Mouse (Mus musculus) kidney, postnatal 14 days (tissue): Measurements from ENCODE around the gene Lamtor1.

Experiments
- DNase-seq: peaks from one replicate; pipeline ENCODE4 v3.0.0; 2022; ENCODE audit warnings: mixed read lengths

Lamtor1 gene

DNA sequence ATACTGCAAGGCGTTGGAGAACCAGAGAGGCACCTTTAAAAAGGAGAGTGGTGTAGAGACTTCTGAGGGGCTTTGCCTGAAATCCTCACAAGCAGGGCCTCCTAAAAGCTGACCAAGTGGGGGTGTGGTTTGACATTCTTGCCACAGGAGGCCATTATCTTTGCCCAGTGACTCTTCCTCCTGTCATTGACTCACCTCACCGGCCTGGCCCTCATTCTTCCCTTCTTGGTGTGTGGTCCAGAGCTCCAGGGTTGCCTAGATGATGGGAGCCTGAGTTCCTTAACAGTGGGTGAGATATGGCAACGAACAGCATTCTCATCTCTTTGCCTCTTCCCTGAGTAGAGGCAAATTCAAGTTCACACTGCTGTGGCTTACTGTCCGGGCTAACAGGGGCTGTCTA is 50.2 kb downstream of the Lamtor1 start:
- DNase-seq = no peak

DNA sequence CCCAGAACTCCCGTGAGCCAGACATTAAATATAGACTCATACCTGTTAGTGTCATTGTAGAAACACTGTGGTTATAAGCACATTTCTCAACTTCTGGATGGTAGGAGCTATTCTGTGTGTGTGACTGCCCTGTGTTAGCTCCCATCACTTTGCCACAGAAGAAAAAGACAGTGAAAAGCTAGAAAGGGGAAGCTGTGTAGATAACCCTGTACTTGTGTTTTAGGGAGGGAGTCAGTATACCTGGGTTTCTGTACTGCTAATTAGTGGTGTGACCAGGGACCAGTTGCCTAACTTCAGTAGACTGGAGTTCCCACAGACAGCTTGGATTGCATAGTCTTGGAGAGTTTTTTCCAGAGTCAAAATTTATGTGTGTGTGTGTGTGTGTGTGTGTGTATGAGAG is 50.8 kb downstream of the Lamtor1 start:
- no peak for DNase-seq

DNA sequence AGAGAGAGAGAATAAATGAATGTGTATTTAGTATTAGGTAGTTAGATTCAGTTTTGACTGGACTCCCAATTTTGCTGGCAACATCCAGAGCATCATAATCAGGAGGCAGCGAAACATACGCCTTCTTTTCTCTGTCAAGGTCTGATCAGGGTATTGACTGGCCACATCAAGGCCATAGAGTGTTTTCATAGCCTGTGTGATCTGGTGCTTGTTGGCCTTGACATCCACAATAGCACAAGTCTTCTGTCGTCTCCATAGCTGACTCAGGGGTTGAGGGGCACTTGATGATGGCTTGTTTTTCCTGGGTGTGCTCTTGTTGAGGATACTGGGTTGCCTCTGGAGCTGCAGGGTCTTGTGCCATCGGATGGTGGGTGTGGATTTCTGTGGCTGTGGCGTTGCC is 51.2 kb downstream of the Lamtor1 start:
- DNase-seq = no peak

DNA sequence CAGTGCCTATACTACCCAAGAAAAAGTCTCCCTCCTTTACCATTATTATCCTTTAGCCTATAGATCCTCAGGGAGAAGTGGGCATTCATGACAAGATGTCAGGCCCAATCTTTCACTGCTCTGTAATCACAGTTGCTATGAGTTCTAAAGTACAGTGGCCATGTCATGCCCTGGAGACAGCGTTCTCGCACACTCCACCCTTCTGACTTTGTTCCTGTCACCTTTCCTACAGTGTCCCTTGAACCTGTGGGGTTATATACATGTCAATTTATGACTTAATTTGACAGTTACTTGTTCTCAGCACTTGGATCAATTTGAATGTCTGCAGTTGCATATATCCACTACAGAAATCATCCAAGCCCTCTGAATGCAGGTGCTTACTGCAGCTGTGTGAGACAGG is 57.1 kb downstream of the Lamtor1 start:
- no peak for DNase-seq

DNA sequence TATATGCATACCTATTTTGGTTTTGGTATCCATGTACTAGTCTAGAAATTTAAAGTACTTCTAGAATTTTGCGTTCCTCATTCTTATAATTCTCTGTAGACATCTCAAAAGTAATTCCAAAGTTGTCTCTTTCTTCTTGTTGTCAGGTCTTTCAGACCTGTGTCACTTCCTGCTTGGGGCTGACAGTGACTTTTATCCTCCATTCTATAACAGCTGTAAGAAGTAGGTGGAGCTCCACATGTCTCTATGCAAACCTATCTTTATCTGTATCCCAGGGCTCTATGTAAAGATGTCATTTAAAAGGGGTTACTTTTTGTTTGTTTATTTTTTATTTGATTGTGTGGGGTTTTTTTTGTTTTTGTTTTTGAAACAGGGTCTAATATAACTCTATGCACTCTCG is 57.9 kb downstream of the Lamtor1 start:
- DNase-seq = no peak

DNA sequence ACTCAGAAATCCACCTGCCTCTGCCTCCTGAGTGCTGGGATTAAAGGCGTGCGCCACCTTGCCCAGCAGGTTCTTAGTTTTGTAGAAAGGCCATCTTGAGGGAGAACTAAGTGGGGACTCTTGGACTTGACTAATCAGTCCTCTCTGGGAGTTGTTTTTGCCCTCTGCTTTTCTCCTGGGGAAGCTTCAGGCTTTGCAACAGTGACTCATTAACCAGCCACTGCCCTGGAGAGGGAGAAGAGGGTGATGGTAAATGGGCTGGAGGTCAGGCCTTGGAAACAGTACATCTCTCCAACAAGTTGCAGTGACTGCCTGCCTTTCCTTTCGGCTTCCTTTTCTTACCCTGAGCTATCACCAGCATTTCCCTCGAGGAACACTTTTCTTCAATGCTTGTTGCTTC is 58.8 kb downstream of the Lamtor1 start:
- DNase-seq = peak; percentile 72

DNA sequence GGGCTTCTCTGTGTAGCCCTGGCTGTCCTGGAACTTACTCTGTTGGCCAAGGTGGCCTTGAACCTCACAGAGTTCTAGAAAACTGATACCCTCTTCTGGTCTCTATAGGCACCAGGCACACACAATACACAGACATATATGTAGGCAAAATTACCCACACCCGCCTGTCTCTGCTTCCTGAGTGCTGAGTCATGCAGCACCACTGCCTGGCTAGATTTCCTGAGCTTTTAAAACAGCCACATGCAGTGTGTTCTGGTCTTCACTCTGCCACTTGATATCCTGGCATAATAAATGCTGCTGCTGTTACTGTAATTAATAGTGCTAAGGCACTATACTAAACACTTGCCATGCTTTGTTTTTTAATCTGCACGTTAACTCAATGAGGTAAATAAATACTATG is 59.9 kb downstream of the Lamtor1 start:
- no peak for DNase-seq

DNA sequence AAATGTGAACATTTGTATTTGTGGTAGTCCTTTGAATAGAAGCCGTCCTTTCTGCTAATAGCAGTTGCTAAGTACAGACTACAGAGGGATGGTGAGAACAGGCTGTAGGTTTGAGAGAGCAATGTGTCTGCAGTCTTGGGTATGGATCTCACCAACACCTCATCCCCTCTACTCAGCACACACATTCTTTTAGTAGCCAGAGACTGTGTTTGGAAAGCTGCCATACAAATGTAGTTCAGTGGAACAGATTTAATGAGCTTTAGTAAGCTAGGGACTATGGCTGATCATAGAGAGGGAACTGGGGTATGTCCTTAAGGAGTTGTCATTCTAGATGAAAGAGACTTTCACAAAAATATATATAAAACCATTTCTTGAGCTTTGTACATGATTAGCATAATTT is 61.6 kb downstream of the Lamtor1 start:
- no peak for DNase-seq

DNA sequence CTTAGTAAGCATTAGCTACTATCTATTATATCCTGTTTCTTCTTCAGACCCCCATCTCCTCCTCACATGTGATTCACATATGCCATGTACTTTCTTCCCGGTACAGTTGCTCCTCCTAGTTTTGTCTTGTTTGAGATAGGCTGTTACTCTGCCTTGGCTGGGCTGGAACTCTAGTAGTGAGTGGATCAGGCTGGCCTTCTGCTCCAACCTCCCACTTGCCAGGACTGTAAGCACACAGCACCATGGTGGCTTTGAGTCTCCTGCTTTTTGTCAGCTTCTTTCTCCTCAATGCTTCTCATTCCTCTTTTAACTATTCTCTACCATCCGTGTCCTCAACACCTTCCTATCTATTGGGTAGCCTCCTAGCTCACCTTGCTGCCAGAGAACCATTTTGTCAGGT is 63.0 kb downstream of the Lamtor1 start:
- no peak for DNase-seq

DNA sequence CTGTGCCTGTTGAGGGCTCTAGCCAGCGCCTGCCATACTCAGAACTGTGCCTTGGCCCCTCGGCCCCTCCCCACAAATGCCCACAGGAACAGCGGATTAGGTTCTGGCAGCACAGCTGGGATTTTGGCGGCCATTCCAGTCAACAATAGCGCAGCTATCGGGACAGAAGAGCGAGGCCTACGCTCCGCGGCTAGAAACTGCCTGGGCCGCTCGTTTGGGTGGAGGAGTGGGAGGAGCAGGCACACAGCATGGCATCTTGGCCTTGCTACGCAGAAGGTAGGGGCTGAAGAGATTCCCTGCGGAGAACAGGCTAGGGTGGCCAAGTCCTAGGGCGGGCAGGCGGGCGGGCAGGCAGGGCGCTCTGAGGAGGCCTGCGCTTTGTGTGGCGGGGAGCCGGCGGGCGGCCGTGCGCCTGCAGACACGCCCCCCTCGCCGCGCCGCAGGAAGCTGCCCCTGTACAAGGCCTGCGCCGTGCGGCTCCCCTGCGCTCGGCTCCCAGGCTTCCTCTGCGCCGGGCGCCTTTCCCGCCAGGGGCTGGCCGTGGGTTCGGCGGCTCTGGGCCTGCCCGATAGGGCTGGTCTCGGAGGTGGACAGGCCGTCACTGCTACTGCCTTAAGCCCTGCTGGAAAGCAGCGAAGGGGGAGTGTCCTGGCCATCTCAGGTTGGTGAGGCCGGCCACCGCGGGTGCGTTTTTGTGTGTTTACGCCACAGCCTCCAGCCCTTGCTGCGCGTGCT is 64.2 kb downstream of the Lamtor1 start:
- peak; percentile 93 for DNase-seq

DNA sequence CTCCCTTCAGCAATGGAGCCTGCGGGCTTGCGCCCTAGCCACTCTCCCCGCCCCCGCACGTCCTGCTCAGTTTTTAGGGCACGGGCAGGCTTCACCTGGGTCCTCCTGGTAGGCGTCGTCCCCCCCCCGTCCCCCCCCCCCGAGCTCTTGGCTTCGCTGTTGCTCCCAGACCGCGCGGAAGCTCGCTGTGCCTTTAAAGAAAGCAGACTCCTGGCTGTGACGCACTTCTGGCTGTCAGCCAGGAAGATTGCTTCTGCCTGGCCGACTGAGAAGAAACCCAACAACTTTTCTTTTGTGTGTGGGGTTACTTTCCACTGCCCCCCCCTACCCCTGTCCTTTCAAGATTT is 64.7 kb downstream of the Lamtor1 start:
- DNase-seq = peak; percentile 97

DNA sequence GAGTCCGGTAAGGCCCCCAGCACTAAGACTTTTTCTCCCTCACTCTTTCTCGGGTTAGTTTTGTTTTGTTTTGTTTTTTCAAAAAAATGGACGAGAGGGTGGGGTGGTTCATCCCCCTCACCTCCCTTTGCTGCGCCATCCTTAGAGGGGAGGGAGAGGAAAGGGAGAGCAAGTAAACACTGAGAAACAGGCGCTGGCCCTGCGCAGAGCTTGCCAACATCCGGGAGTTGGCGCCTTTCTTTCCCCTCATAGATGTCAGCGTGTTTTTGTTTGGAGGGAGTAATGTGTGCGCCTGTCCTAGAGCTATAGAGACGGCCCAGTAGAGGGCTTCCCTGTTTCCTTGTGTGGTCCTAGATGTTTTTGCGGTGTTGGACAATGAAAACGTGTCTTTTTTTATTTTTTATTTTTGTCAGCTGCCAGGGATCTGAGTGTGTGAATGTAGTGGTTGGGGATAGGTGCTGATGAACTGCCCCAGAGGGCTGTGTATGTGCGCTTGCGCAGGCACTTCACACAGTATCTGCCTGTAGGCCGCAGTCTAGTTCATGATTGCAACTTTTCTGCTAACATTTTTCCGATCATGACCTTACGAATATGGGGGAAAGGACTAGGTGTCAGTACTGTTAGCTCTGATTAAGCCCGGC is 65.2 kb downstream of the Lamtor1 start:
- DNase-seq = peak; percentile 86

DNA sequence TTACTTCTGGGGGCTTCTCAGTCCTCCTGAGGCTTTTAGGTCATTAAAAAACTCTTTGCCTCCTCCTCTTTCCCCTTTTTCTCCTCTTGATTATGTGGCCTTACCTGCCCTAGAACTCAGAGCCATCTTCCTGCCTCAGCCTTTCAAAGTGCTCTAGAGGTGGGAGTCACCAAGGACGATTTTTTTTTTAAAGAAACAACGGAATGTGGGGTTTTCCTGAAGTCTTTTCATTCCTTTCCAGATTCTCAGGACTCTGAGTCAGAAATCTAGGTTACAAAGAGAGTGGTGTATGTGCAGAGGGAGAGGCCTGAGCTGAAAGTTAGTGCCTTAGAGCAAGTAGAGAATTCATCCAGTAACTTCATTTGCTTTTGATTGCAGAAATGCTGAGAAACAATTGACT is 66.0 kb downstream of the Lamtor1 start:
- DNase-seq = no peak

DNA sequence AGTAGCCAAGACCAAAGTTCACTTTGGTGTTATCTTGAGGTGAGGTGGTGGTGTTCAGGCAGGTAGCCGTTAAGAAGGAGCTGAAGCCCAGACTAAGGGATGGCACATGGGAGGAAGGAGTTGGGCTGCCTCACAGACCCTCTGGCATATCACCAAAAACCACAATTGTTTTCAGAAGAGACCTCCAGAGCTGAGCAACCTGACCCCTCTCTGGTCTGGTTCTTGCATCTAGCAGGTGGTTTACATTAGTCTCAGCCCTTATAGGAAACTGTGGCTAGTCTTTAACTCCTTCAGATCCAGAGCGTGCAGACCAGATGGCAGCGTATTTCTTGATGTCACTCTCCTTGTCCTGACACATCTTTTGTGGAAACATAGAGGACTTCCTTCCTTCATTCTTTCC is 68.0 kb downstream of the Lamtor1 start:
- DNase-seq = no peak

DNA sequence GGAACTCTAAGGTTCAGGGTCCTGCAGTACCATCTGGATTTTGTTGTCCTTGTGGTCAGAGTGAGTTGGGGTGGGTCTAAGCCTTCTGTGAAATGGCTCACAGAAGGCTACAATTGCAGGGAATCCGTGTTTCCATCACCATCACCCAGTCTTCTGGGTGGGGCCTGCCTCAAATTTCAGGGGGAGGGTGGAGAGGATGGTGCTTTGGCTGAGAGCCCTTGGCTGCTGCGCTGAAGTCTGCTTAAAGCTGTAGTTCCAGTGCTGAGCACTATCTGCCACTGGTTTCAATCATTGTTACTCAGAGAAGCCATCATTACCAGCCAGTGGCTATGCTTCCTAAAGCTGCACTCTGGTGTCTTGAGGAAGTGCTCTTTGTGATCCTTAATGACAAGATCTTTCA is 68.8 kb downstream of the Lamtor1 start:
- no peak for DNase-seq
